Mouse (Mus musculus) limb, embryonic 11.5 days (tissue): ENCODE measurements around the gene Tbc1d10c. TPM values are rescaled to one million over a fixed set of nuclear protein-coding genes. Genes with fewer than 3 reads are reported as not detected.

ENCODE experiments used
- ATAC-seq: fragments of 200-750 bp; cut with Nextera tagmentation; 2 replicates; pipeline ENCODE4 v1.8.0; 2017; ENCODE audit warnings: low read depth; ENCODE audit not compliant: insufficient number of reproducible peaks, low FRiP score, low TSS enrichment
- DNase-seq: peaks from one replicate; pipeline ENCODE4 v3.0.0-alpha.2; 2015; ENCODE audit warnings: low spot score
- H3K27ac ChIP-seq: fragments of 300-500 bp; sonication (generic); replicated peaks from 2 replicates; pipeline ENCODE4 v1.5.1; 2014; ENCODE audit warnings: low read depth, mild to moderate bottlenecking, low read length
- H3K27me3 ChIP-seq: fragments of 300-500 bp; sonication (generic); 2 replicates; pipeline ENCODE4 v1.6.1; 2014; ENCODE audit warnings: mild to moderate bottlenecking, low read length, mixed read lengths; ENCODE audit not compliant: control insufficient read depth, insufficient read depth
- H3K36me3 ChIP-seq: fragments of 300-500 bp; sonication (generic); 2 replicates; pipeline ENCODE4 v1.6.1; 2014; ENCODE audit warnings: mild to moderate bottlenecking, low read length, moderate library complexity, mixed read lengths; ENCODE audit not compliant: control insufficient read depth, insufficient read depth
- H3K4me1 ChIP-seq: fragments of 300-500 bp; sonication (generic); 2 replicates; pipeline ENCODE4 v1.6.1; 2014; ENCODE audit warnings: low read length, mixed read lengths; ENCODE audit not compliant: control insufficient read depth, insufficient read depth
- H3K4me2 ChIP-seq: fragments of 300-500 bp; sonication (generic); 2 replicates; pipeline ENCODE4 v1.6.1; 2014; ENCODE audit warnings: low read depth, mild to moderate bottlenecking, moderate library complexity; ENCODE audit not compliant: severe bottlenecking
- H3K4me3 ChIP-seq: fragments of 300-500 bp; sonication (generic); 2 replicates; pipeline ENCODE4 v1.5.1; 2014; ENCODE audit warnings: low read depth, low read length
- H3K9ac ChIP-seq: fragments of 300-500 bp; sonication (generic); 2 replicates; pipeline ENCODE4 v1.6.1; 2014; ENCODE audit warnings: mild to moderate bottlenecking, low read length
- H3K9me3 ChIP-seq: fragments of 300-500 bp; sonication (generic); 2 replicates; pipeline ENCODE4 v1.6.1; 2016; ENCODE audit warnings: low read length; ENCODE audit not compliant: control insufficient read depth
- WGBS: fragments of 180-500 bp; shearing (Covaris S2); extraction: QIAGEN DNeasy Blood & Tissue Kit; methylation state at CpG from one replicate; pipeline ENCODE4 v1.1.7; 2014; 5-methylcytosine and 5-hydroxymethylcytosine counted together
- polyA plus RNA-seq: library from polyadenylated mRNA; unstranded; fragments of >200 nt; fragmentation: Nextera tagmentation; extraction: Ambion mirVana; gene quantifications from 2 replicates; pipeline ENCODE4 v1.2.1, GENCODE M21; 2014

Tbc1d10c gene
- polyA plus RNA-seq, 1 experiment from 2014 or later, result 0.89 TPM

- Histone ChIP-seq H3K27me3 (no peaks in the 10 kb centered on the region), H3K4me3 (no peak overlapping the region), H3K9me3 (no peaks in the 10 kb centered on the region), H3K4me2 (no peak overlapping the region), H3K27ac (no peak overlapping the region), H3K9ac (no peak overlapping the region), H3K36me3 (peaks cover 8% of the 10 kb centered on the region), H3K4me1 (peaks cover 33% of the 10 kb centered on the region)
- DNase-seq (no peak), ATAC-seq (no peak)
- 84% methylated on average over 1 of the region's 1 CpGs for WGBS
Observed at GRCm38 (mm10) chr19:4218784-4219183, 27.7 kb upstream of the Tbc1d10c start.

- no peak overlapping the region for H3K4me3 ChIP-seq
- H3K27me3 ChIP-seq, result no peaks in the 10 kb centered on the region
- DNase-seq (no peak), ATAC-seq (no peak)
- no peaks in the 10 kb centered on the region for H3K9me3 ChIP-seq
- H3K27ac ChIP-seq, result no peak overlapping the region
- H3K4me2 ChIP-seq, result no peak overlapping the region
- H3K9ac ChIP-seq, result no peak overlapping the region; the same call in 1 of the 2 replicates
- 78% methylated on average over 11 of the region's 11 CpGs for WGBS
- peaks cover 8% of the 10 kb centered on the region for H3K36me3 ChIP-seq
- H3K4me1 ChIP-seq, result peaks cover 37% of the 10 kb centered on the region
Observed at GRCm38 (mm10) chr19:4218293-4218692, 27.2 kb upstream of the Tbc1d10c start.

GRCm38 (mm10) chr19:4217855-4218254 is 26.8 kb upstream of the Tbc1d10c start:
- H3K27me3 ChIP-seq, result no peaks in the 10 kb centered on the region
- H3K9me3 ChIP-seq, result no peaks in the 10 kb centered on the region
- H3K27ac ChIP-seq, result no peak overlapping the region
- peaks cover 42% of the 10 kb centered on the region for H3K4me1 ChIP-seq
- H3K9ac ChIP-seq, result no peak overlapping the region; the same call in 1 of the 2 replicates
- H3K4me3 ChIP-seq, result no peak overlapping the region
- H3K4me2 ChIP-seq, result peak overlapping the region; percentile 86; the same call in 1 of the 2 replicates
- ATAC-seq (no peak), DNase-seq (no peak)
- peaks cover 8% of the 10 kb centered on the region for H3K36me3 ChIP-seq
- WGBS, result 46% methylated on average over 3 of the region's 3 CpGs

GRCm38 (mm10) chr19:4217140-4217539 is 26.1 kb upstream of the Tbc1d10c start:
- Histone ChIP-seq H3K36me3 (peaks cover under 1% of the 10 kb centered on the region; the same call in 1 of the 2 replicates), H3K27me3 (no peaks in the 10 kb centered on the region), H3K4me1 (peaks cover 47% of the 10 kb centered on the region), H3K9me3 (no peaks in the 10 kb centered on the region), H3K4me2 (peak overlapping the region; percentile 86), H3K27ac (peak overlapping the region; percentile 76), H3K9ac (no peak overlapping the region; the same call in 1 of the 2 replicates), H3K4me3 (no peak overlapping the region)
- ATAC-seq (peak; percentile 58), DNase-seq (peak; percentile 57)
- 0% methylated on average over 4 of the region's 5 CpGs for WGBS

- no peaks in the 10 kb centered on the region for H3K36me3 ChIP-seq
- no peaks in the 10 kb centered on the region for H3K27me3 ChIP-seq
- H3K4me1 ChIP-seq, result peaks cover 57% of the 10 kb centered on the region
- peak overlapping the region; percentile 32 for H3K9ac ChIP-seq
- H3K4me3 ChIP-seq, result peak overlapping the region; percentile 84
- ATAC-seq (no peak), DNase-seq (peak; percentile 62)
- peak overlapping the region; percentile 86 for H3K4me2 ChIP-seq
- peak overlapping the region; percentile 76 for H3K27ac ChIP-seq
- no peaks in the 10 kb centered on the region for H3K9me3 ChIP-seq
- WGBS, result 12% methylated on average over 14 of the region's 14 CpGs
Observed at GRCm38 (mm10) chr19:4216041-4216685, 25.1 kb upstream of the Tbc1d10c start.

- WGBS, result 2% methylated on average over 17 of the region's 21 CpGs
- no peak for DNase-seq
- H3K27me3 ChIP-seq, result no peaks in the 10 kb centered on the region
Observed at GRCm38 (mm10) chr19:4215451-4215840, 24.4 kb upstream of the Tbc1d10c start.

GRCm38 (mm10) chr19:4214771-4215450 is 23.8 kb upstream of the Tbc1d10c start:
- under 1% methylated on average over 59 of the region's 81 CpGs for WGBS
- no peaks in the 10 kb centered on the region for H3K27me3 ChIP-seq
- no peaks in the 10 kb centered on the region for H3K36me3 ChIP-seq
- ATAC-seq (0 out of 2 replicates have a peak, but pooled peaks have one; percentile 8), DNase-seq (peak; percentile 66)
- peak overlapping the region; percentile 84 for H3K4me3 ChIP-seq
- peak overlapping the region; percentile 86 for H3K4me2 ChIP-seq
- H3K9ac ChIP-seq, result peak overlapping the region; percentile 94
- peak overlapping the region; percentile 92 for H3K27ac ChIP-seq
- H3K9me3 ChIP-seq, result no peaks in the 10 kb centered on the region
- H3K4me1 ChIP-seq, result peaks cover 57% of the 10 kb centered on the region

More at GRCm38 (mm10) chr19:4215451-4215840, 24.4 kb upstream of the Tbc1d10c start:
- no peaks in the 10 kb centered on the region for H3K9me3 ChIP-seq
- peaks cover 57% of the 10 kb centered on the region for H3K4me1 ChIP-seq
- ATAC-seq, result no peak
- H3K27ac ChIP-seq, result peak overlapping the region; percentile 92; the same call in 1 of the 2 replicates
- no peaks in the 10 kb centered on the region for H3K36me3 ChIP-seq
- peak overlapping the region; percentile 94 for H3K9ac ChIP-seq
- H3K4me3 ChIP-seq, result peak overlapping the region; percentile 84
- peak overlapping the region; percentile 86 for H3K4me2 ChIP-seq

GRCm38 (mm10) chr19:4214071-4214770 is 23.1 kb upstream of the Tbc1d10c start, which contains the start of the genes Clcf1 and AC109138.7:
Clcf1 (plus strand) TSS chr19:4214238.
AC109138.7 (plus strand) TSS chr19:4214357.
- peak within 1 kb of the TSS; percentile 94 for H3K9ac ChIP-seq
- WGBS, result 0% methylated on average over 49 of the region's 49 CpGs
- peaks cover 57% of the 10 kb centered on the region for H3K4me1 ChIP-seq
- peak within 1 kb of the TSS; percentile 92 for H3K27ac ChIP-seq
- H3K4me2 ChIP-seq, result peak within 1 kb of the TSS; percentile 86
- peak; percentile 78 for DNase-seq
- peak; percentile 31; the same call in 1 of the 2 replicates for ATAC-seq
- H3K4me3 ChIP-seq, result peak within 1 kb of the TSS; percentile 84
- H3K9me3 ChIP-seq, result no peaks in the 10 kb centered on the region
- H3K27me3 ChIP-seq, result no peaks in the 10 kb centered on the region
- H3K36me3 ChIP-seq, result no peaks in the 10 kb centered on the region
